Mouse (Mus musculus): ENCODE measurements at regions not wholly inside any gene's neighbourhood (a gene's known extent, or its start where the extent isn't known, plus 50 kb on each side); places are given as distances from the start of the nearest gene placed in this dataset.
A peak's percentile ranks its signal among the peaks of the same experiment; 100 is the strongest.

GRCm38 (mm10) chr16:31508981-31509380 is 86.9 kb downstream of the Bdh1 start:
- H3K4me2 ChIP-seq (ENCODE audit: low read depth, low read length, poor library complexity, severe bottlenecking), result peak overlapping the region; percentile 47
- DNase-seq (ENCODE audit: low spot score) (peak; percentile 89), ATAC-seq (ENCODE audit: low FRiP score) (peak; percentile 84)
- H3K36me3 ChIP-seq (ENCODE audit: insufficient read depth, low read length), result no peaks in the 10 kb centered on the region
- H3K4me1 ChIP-seq (ENCODE audit: insufficient read depth, low read length), result peaks cover 5% of the 10 kb centered on the region; the same call in 1 of the 2 replicates
- H3K27ac ChIP-seq (ENCODE audit: low read depth, low read length), result peak overlapping the region; percentile 70
- H3K4me3 ChIP-seq (ENCODE audit: low read depth, low read length), result peak overlapping the region; percentile 8; the same call in 1 of the 2 replicates
- no peaks in the 10 kb centered on the region for H3K27me3 ChIP-seq (ENCODE audit: insufficient read depth, low read length)
- peak overlapping the region; percentile 6; the same call in 1 of the 2 replicates for H3K9ac ChIP-seq (replicated peaks; ENCODE audit: low read length, poor library complexity, severe bottlenecking)
- peak; percentile 41 for TF ChIP-seq CTCF (IDR thresholded peaks at IDR 0.05)
- H3K9me3 ChIP-seq (ENCODE audit: low read length), result no peaks in the 10 kb centered on the region
- under 1% methylated on average over 18 of the region's 18 CpGs for WGBS

GRCm38 (mm10) chr16:31510097-31510496 is 88.0 kb downstream of the Bdh1 start:
- Histone ChIP-seq H3K9me3 (ENCODE audit: low read length) (no peaks in the 10 kb centered on the region), H3K27me3 (ENCODE audit: insufficient read depth, low read length) (no peaks in the 10 kb centered on the region), H3K4me1 (ENCODE audit: insufficient read depth, low read length) (peaks cover 3% of the 10 kb centered on the region; the same call in 1 of the 2 replicates), H3K36me3 (ENCODE audit: insufficient read depth, low read length) (no peaks in the 10 kb centered on the region), H3K4me2 (ENCODE audit: low read depth, low read length, poor library complexity, severe bottlenecking) (no peak overlapping the region), H3K4me3 (ENCODE audit: low read depth, low read length) (no peak overlapping the region), H3K27ac (ENCODE audit: low read depth, low read length) (no peak overlapping the region), H3K9ac (replicated peaks; ENCODE audit: low read length, poor library complexity, severe bottlenecking) (no peak overlapping the region)
- no peak for TF ChIP-seq CTCF (IDR thresholded peaks at IDR 0.05)
- DNase-seq (ENCODE audit: low spot score) (no peak), ATAC-seq (ENCODE audit: low FRiP score) (no peak)
- 81% methylated on average over 8 of the region's 8 CpGs for WGBS

GRCm38 (mm10) chr16:31518816-31519215 is 96.7 kb downstream of the Bdh1 start:
- WGBS, result 93% methylated on average over 3 of the region's 3 CpGs
- H3K4me1 ChIP-seq (ENCODE audit: insufficient read depth, low read length), result no peaks in the 10 kb centered on the region
- no peak overlapping the region for H3K27ac ChIP-seq (ENCODE audit: low read depth, low read length)
- H3K27me3 ChIP-seq (ENCODE audit: insufficient read depth, low read length), result no peaks in the 10 kb centered on the region
- peak; percentile 36 for TF ChIP-seq CTCF (IDR thresholded peaks at IDR 0.05)
- DNase-seq (ENCODE audit: low spot score) (no peak), ATAC-seq (ENCODE audit: low FRiP score) (no peak)
- H3K4me3 ChIP-seq (ENCODE audit: low read depth, low read length), result no peak overlapping the region
- H3K9ac ChIP-seq (replicated peaks; ENCODE audit: low read length, poor library complexity, severe bottlenecking), result no peak overlapping the region
- H3K4me2 ChIP-seq (ENCODE audit: low read depth, low read length, poor library complexity, severe bottlenecking), result no peak overlapping the region
- no peaks in the 10 kb centered on the region for H3K9me3 ChIP-seq (ENCODE audit: low read length)
- no peaks in the 10 kb centered on the region for H3K36me3 ChIP-seq (ENCODE audit: insufficient read depth, low read length)

- no peak overlapping the region for H3K9ac ChIP-seq (replicated peaks; ENCODE audit: low read length, poor library complexity, severe bottlenecking)
- H3K4me2 ChIP-seq (ENCODE audit: low read depth, low read length, poor library complexity, severe bottlenecking), result no peak overlapping the region
- whole genome bisulfite sequencing, result 77% methylated on average over 9 of the region's 9 CpGs
- no peak overlapping the region for H3K4me3 ChIP-seq (ENCODE audit: low read depth, low read length)
- DNase-seq (ENCODE audit: low spot score) (no peak), ATAC-seq (ENCODE audit: low FRiP score) (no peak)
- H3K4me1 ChIP-seq (ENCODE audit: insufficient read depth, low read length), result no peaks in the 10 kb centered on the region
- no peak overlapping the region for H3K27ac ChIP-seq (ENCODE audit: low read depth, low read length)
- H3K36me3 ChIP-seq (ENCODE audit: insufficient read depth, low read length), result no peaks in the 10 kb centered on the region
- TF ChIP-seq CTCF (IDR thresholded peaks at IDR 0.05), result no peak
- H3K27me3 ChIP-seq (ENCODE audit: insufficient read depth, low read length), result no peaks in the 10 kb centered on the region
- H3K9me3 ChIP-seq (ENCODE audit: low read length), result no peaks in the 10 kb centered on the region
Measured at GRCm38 (mm10) chr16:31520081-31520480, 98.0 kb downstream of the Bdh1 start.

- no peak for TF ChIP-seq CTCF (IDR thresholded peaks at IDR 0.05)
- Histone ChIP-seq H3K9me3 (ENCODE audit: low read length) (no peaks in the 10 kb centered on the region), H3K27me3 (ENCODE audit: insufficient read depth, low read length) (no peaks in the 10 kb centered on the region), H3K9ac (replicated peaks; ENCODE audit: low read length, poor library complexity, severe bottlenecking) (no peak overlapping the region), H3K36me3 (ENCODE audit: insufficient read depth, low read length) (no peaks in the 10 kb centered on the region), H3K4me2 (ENCODE audit: low read depth, low read length, poor library complexity, severe bottlenecking) (no peak overlapping the region), H3K4me3 (ENCODE audit: low read depth, low read length) (no peak overlapping the region), H3K4me1 (ENCODE audit: insufficient read depth, low read length) (no peaks in the 10 kb centered on the region), H3K27ac (ENCODE audit: low read depth, low read length) (no peak overlapping the region)
- ATAC-seq (ENCODE audit: low FRiP score), result no peak
- 77% methylated on average over 6 of the region's 6 CpGs for WGBS
- no peak for DNase-seq (ENCODE audit: low spot score)
Measured at GRCm38 (mm10) chr16:31521786-31522185, 99.7 kb downstream of the Bdh1 start.

GRCm38 (mm10) chr16:31526711-31527344 is 104.7 kb downstream of the Bdh1 start:
- WGBS, result 76% methylated on average over 10 of the region's 10 CpGs
- no peaks in the 10 kb centered on the region for H3K27me3 ChIP-seq (ENCODE audit: insufficient read depth, low read length)
- H3K27ac ChIP-seq (ENCODE audit: low read depth, low read length), result no peak overlapping the region
- TF ChIP-seq CTCF (IDR thresholded peaks at IDR 0.05), result no peak
- no peak overlapping the region for H3K9ac ChIP-seq (replicated peaks; ENCODE audit: low read length, poor library complexity, severe bottlenecking)
- no peak for ATAC-seq (ENCODE audit: low FRiP score)
- no peak overlapping the region for H3K4me2 ChIP-seq (ENCODE audit: low read depth, low read length, poor library complexity, severe bottlenecking)
- H3K9me3 ChIP-seq (ENCODE audit: low read length), result no peaks in the 10 kb centered on the region
- no peaks in the 10 kb centered on the region for H3K36me3 ChIP-seq (ENCODE audit: insufficient read depth, low read length)
- H3K4me1 ChIP-seq (ENCODE audit: insufficient read depth, low read length), result no peaks in the 10 kb centered on the region
- H3K4me3 ChIP-seq (ENCODE audit: low read depth, low read length), result no peak overlapping the region
- peak; percentile 62 for DNase-seq (ENCODE audit: low spot score)

Measured in midbrain, postnatal 0 days (tissue).